In the genomic region with DNA sequence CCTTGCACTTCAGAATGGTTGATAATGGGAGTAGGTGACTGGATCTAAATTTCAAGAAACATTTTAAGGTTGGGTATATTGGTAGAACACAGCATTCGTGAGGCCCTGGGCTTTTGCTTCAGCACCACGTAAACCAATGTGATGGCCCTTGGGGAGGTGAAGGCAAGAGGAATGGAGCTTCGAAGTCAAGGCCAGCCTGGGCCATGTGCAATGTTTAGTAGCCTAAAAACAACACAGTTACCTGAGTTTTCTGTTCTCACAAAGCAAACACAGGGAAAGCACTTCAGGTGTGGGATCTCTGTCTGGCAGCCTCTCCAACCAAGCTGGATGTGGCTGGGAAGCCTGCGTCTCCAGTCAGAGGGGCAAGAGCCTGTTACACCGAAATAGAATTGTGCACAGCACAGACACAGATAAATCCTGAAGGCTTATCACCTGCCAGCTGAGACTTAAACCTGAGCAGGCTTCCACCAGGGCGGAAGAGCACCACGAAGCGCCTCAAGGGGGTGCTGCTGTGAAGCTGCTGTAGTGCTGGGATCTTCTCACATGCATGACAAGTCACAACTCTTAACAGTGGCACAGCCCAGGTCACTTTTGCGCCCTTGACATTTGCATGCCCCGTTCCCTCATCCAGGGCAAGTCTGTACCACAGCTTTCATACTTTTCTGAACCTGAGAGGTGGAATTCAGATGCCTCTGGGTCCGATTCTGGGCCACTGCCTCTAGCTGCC, we compare ENCODE assay signal across 9 mouse cellular contexts. TPM values are rescaled to one million over a fixed set of nuclear protein-coding genes. Genes with fewer than 3 reads are reported as not detected.
DNase-seq lines count a peak whose midpoint lies in the region; TF ChIP-seq lines count a peak whose summit lies in the region.
"Had no signal": no experiment of that assay in that cellular context is flagged by ENCODE, and none has a peak within 500 bp of the region (broad histone marks: within the 10 kb centered on the region; RNA-seq: fewer than 3 reads in every experiment).

No protein-coding gene starts in this region.

- no peak overlapping the region for H3K27ac ChIP-seq in thymus, adult 2 months (ENCODE audit: control insufficient read depth, insufficient read depth, low read length)
- H3K27ac ChIP-seq: stomach, embryonic 15.5 days had no signal

- TF ChIP-seq POLR2A in thymus, adult 2 months (IDR thresholded peaks at IDR 0.05; ENCODE audit: control insufficient read depth, extremely low read depth, insufficient read depth, low read length, poor library complexity), result no peak
- TF ChIP-seq POLR2A in myocyte (IDR thresholded peaks at IDR 0.05; ENCODE audit: insufficient read length, low read depth), result peak; percentile 8

- no peaks in the 10 kb centered on the region for H3K27me3 ChIP-seq in thymus, adult 2 months (ENCODE audit: control insufficient read depth, insufficient read depth, low read length)
- no peaks in the 10 kb centered on the region for H3K27me3 ChIP-seq in myocyte (ENCODE audit: control insufficient read depth, insufficient read depth, insufficient read length)
- H3K27me3 ChIP-seq: stomach, embryonic 15.5 days had no signal

- DNase-seq in embryo, embryonic 11 days, result peak; percentile 45
- no peak for DNase-seq in embryo, embryonic 10.5 days (ENCODE audit: low spot score)
- DNase-seq in thymus, postnatal 14 days, result peak; percentile 32
- no peak for DNase-seq in thymus, adult 2 months
- DNase-seq in kidney, adult 9 months, result peak; percentile 36
- DNase-seq in T-cell, adult 2 months (ENCODE audit: low spot score), result no peak
- DNase-seq in urinary bladder, adult 18-20 months (ENCODE audit: low spot score in 2 of 2), result no peak

- H3ac ChIP-seq in myocyte (ENCODE audit: control insufficient read depth, insufficient read length), result no peak overlapping the region

- no peaks in the 10 kb centered on the region for H3K79me2 ChIP-seq in myocyte (ENCODE audit: control insufficient read depth, insufficient read depth)

- H3K4me3 ChIP-seq in thymus, adult 2 months (ENCODE audit: control insufficient read depth, insufficient read depth, low read length), result no peak overlapping the region
- no peak overlapping the region for H3K4me3 ChIP-seq in myocyte
- H3K4me3 ChIP-seq: stomach, embryonic 15.5 days had no signal

- H3K36me3 ChIP-seq in thymus, adult 2 months (ENCODE audit: control insufficient read depth, insufficient read depth, low read length), result peaks cover 6% of the 10 kb centered on the region; the same call in 1 of the 2 replicates
- peaks cover 20% of the 10 kb centered on the region for H3K36me3 ChIP-seq in myocyte (ENCODE audit: control insufficient read depth, insufficient read depth)

- no peak for TF ChIP-seq CTCF in thymus, adult 2 months (IDR thresholded peaks at IDR 0.05; ENCODE audit: borderline replicate concordance, control insufficient read depth, extremely low read depth, insufficient read depth, low read length, poor library complexity)

- peaks cover 6% of the 10 kb centered on the region for H3K4me1 ChIP-seq in thymus, adult 2 months (replicated peaks; ENCODE audit: control insufficient read depth, insufficient read depth, low read length)
- H3K4me1 ChIP-seq: stomach, embryonic 15.5 days had no signal

- 73% methylated on average over 11 of the region's 11 CpGs for WGBS in thymus, adult 2 months

- H3K4me2 ChIP-seq in myocyte (ENCODE audit: low read depth), result no peak overlapping the region
- H3K4me2 ChIP-seq: stomach, embryonic 15.5 days had no signal

TF ChIP-seq in myocyte, 11 proteins besides CTCF, POLR2A, EP300 and RAD21:
- TF ChIP-seq USF1 (IDR thresholded peaks at IDR 0.05; ENCODE audit: low read depth) (no peak), MYOG (IDR thresholded peaks at IDR 0.05; ENCODE audit: control insufficient read depth in 1 of 3, insufficient read depth in 1 of 3, insufficient read length in 2 of 3, low read depth in 2 of 3) (no peak), POLR2AphosphoS2 (IDR thresholded peaks at IDR 0.05; ENCODE audit: insufficient read length, low read depth) (peak; percentile 79), MYOD1 (IDR thresholded peaks at IDR 0.05; ENCODE audit: control insufficient read depth in 1 of 3, insufficient read length in 2 of 3, low read depth in 2 of 3) (no peak)

RNA-seq across cellular contexts. Expression of a gene that starts 5.0 kb away (rescaled TPM):
- 0.37 and 0.77 TPM in 2 replicates for polyA plus RNA-seq in thymus, adult 2 months (2012; rRNA removed)
- 0.64 TPM for polyA plus RNA-seq in myocyte (2012; fragmentation: generic; extraction: Trizol)

RNA-seq across cellular contexts. Expression of a gene that starts 32.4 kb away (rescaled TPM):
- polyA plus RNA-seq in thymus, adult 2 months (2012; rRNA removed), result 316 and 376 TPM in 2 replicates
- polyA plus RNA-seq in myocyte (2012; fragmentation: generic; extraction: Trizol), result 186 TPM

Comparison
In these comparisons a context has a peak if more than half of its experiments do, and no peak if none do; other contexts are left out.
1. DNase-seq: peak in embryo, embryonic 11 days (single experiment), thymus, postnatal 14 days (single experiment) and kidney, adult 9 months (single experiment); none in embryo, embryonic 10.5 days (single experiment), thymus, adult 2 months (single experiment), T-cell, adult 2 months (single experiment) and urinary bladder, adult 18-20 months (0 of 2).